Mouse (Mus musculus): ENCODE measurements around the gene Rnf167. TPM values are rescaled to one million over a fixed set of nuclear protein-coding genes. Genes with fewer than 3 reads are reported as not detected.

Rnf167 gene
- total RNA-seq, 2 experiments from 2014 or later = 86.4 to 90.1 TPM

GRCm38 (mm10) chr11:70671333-70672047 lies 24.5 kb downstream of the Rnf167 start:
- no peak for DNase-seq (ENCODE audit: low spot score in 2 of 2)

- DNase-seq (ENCODE audit: low spot score in 2 of 2) = no peak
These were observed 27.0 kb downstream of the Rnf167 start for GRCm38 (mm10) chr11:70674014-70674413.

DNA sequence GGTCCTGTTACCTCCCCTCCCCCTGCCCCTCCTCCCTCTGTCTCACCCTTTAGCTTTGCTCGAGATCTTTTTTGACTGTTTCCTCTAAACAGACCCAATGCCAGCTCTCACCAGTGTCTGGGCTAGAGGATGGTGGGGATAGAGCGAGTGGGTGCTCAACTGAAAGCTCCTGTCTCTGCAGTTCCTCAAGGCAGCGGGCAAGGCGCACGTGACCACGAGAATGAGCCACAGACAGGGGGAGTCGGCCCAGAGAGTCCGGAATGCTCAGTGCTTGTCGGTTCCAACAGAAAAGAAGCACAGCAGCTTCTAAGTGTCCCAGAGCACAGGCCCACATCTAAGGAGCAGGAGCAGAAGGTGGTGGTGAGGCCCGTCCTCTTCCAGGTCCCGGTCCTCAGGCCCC lies 27.5 kb downstream of the Rnf167 start:
- DNase-seq (ENCODE audit: low spot score in 2 of 2) = no peak

DNA sequence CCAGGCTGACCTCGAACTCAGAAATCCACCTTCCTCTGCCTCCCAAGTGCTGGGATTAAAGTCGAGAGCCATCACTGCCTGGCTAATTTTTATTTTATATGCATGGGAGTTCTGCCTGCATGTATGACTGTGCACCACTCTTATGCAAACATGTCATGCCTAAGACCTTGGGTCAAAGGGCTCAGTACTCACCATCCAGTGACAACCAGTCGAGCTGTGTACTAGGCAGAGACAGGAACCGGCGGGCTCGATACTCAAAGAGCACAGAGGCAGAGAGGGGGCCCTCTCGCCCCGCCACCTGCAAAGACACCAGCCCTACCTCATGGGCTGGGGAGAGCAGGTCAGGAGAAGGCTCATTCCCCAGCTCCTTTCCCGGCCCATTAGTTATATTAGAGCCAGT lies 31.1 kb downstream of the Rnf167 start:
- DNase-seq (ENCODE audit: low spot score in 2 of 2) = no peak

DNA sequence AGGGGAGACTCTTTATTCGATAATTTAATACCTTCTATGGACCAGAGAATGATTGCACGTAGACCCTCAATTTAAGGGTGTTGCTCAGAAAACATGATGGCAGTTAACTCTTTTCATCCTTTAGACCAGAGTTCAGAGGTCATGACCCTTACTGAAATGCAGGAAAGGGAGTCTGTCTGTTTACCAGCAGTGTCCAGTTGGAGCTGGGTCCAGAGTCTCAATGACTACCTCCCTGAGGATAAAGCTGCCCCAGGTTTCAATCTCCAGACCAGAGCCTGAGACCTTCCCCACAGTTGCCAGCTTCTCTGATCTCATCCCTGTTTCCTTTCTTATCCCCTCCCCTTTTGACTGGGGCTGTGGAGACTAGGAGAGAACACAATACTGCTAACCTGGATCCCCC lies 31.5 kb downstream of the Rnf167 start:
- no peak for DNase-seq (ENCODE audit: low spot score in 2 of 2)

DNA sequence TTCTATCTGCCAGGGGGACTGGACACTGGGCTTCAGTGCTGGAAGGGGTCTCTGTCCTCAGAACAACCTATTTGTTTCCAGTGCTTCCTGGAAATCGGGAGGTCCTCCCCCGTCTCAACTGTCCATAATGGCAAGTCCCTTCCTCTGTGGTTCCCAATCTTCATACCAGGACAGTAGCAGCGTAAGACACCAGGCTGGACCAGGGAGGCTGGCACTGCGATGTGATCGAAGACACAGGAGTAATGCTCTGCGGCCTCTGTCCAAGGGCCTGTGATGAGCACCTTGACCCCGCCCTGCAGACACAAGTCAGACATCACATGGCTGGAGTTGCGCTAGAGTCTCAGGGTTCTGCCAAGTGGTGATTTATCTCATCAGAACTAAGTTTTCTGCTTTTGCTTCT lies 32.3 kb downstream of the Rnf167 start:
- DNase-seq (ENCODE audit: low spot score in 2 of 2) = no peak

- DNase-seq (ENCODE audit: low spot score in 2 of 2) = no peak
These were observed 32.9 kb downstream of the Rnf167 start for GRCm38 (mm10) chr11:70679894-70680293.

DNA sequence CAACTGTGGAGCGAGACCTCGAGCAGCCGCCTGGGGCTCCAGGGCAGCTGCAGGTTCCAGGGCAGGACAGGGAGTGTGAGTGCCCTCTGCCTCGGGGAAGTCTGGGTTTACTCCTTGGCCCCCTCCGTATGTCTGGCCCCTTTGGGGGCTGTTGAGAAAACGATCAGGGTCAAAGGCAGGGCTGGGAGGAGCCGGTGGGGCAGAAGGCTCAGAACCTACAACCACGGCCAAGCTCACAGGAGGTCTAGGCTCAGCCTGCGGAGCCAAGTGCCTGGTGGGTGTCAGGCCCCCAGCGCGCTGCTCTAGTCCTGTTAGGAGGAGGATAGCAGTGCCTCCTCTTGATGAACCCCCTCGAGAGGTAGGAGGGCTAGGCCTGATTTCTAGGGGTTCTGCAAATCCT lies 34.1 kb downstream of the Rnf167 start:
- no peak for DNase-seq (ENCODE audit: low spot score in 2 of 2)

GRCm38 (mm10) chr11:70681897-70682581 lies 35.0 kb downstream of the Rnf167 start:
- DNase-seq (ENCODE audit: low spot score in 2 of 2) = no peak

DNA sequence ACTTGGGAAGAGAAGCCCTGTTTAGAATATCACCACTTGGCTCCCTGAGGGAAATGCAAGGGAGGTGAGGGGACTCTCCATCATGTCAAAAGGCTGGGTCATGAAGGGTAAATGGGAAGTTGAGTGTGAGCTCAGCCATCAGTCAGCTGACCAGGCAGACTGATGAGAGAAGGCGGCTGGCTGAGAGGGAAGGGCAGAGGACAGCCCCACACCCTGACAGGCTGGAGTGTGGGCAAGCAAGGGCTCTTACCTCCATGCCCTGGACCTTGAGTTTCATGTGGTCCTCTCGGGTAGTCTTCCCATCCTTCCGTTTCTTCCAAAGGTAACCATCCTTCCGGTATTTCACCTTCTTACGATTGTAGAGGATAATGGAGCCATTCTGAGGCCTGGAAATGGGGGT lies 36.6 kb downstream of the Rnf167 start:
- DNase-seq (ENCODE audit: low spot score in 2 of 2) = no peak

- DNase-seq (ENCODE audit: low spot score in 2 of 2) = peak; percentile 71 to 82
These were observed 40.0 kb downstream of the Rnf167 start for GRCm38 (mm10) chr11:70686901-70687566.

DNA sequence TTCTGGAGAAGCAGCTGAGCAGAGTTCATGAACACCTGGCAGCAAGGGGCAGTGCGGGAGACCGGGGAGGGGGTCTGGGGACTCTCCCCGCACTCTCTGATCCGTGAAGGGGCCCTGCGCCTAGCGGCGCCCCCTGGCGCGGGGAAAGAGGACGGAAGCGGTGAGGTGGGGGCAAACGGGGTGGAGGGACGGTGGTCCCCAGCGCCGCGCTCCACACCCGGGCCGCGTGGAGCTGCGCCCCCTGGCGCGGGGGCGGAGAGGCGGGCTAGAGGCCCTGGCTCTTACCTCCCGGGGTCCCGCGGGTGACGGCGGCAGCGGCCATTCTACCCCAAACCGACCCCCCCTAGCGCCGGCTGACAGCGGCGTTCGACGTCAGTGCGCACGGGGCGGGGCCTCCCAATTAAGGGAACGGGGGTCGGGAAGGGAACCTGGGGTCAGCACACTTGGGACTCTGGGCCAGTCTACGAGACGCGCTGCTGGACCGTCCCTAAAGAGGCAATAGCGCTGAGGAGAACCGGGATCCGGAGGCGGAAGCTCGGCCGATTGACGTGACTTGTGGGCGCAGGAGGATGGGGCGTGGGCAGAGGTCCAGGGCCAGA lies 40.7 kb downstream of the Rnf167 start, which contains the start of gene Camta2:
Gene Camta2, minus strand, starts transcription at position 505 of the 599 bp plus-strand sequence.
- DNase-seq (ENCODE audit: low spot score in 2 of 2) = peak; percentile 86 to 88

DNA sequence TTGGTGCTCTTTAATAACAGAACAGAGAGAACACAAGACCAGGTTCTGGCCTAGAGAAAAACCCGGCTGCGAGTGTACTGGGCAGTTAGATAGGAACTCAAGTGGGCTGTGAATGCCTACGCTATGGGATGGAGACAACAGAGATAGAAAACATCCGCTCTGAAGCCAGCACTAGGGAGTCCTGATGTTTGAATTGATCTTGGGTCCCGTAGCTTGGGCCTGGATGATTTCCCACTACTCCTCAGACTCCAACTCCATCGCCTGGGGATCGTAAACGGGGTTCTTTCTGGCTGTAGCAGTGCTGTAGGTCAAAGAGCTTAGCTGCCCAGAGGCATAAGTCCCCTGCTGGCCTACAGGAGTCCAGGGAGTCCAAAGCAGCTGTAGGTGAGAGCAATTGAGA lies 41.3 kb downstream of the Rnf167 start:
- no peak for DNase-seq (ENCODE audit: low spot score in 2 of 2)

DNA sequence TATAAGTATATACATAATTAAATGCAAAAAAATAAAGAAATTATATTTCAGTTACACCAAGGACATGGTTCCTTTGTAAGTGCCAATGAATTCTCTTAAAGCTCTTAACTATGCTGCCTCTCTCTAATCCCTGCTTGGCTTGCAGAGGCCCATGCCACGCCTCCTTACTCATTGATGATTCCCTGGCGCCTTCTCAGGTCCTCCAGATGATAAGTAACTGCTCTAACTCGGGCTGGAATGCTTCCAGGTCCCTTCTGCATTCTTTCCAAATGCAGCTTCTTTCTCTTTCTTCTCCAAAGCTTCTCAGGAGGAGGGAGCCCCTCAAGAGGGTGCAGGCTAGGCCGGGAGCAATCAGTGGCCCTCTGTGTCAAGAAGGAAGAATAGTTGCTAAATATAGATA lies 42.5 kb downstream of the Rnf167 start:
- DNase-seq (ENCODE audit: low spot score in 2 of 2) = no peak

DNA sequence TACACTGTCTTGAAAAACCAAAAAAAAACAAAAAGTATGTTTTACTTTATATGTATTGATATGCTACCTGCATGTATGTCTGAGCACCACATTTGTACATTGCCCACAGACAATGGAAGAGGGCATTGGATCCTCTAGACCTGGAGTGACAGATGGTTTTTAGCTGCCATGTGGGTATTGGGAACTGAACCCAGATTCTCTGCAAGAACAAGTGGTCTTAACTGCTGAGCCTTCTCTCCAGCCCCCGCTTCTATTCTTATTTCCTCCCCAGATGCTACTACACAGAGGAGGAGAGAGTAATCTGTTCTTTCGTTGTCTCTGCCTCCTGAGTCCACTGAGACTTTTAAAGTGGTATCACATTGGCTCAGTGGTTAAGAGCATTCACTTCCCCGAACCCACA lies 46.5 kb downstream of the Rnf167 start:
- DNase-seq (ENCODE audit: low spot score in 2 of 2) = no peak

DNA sequence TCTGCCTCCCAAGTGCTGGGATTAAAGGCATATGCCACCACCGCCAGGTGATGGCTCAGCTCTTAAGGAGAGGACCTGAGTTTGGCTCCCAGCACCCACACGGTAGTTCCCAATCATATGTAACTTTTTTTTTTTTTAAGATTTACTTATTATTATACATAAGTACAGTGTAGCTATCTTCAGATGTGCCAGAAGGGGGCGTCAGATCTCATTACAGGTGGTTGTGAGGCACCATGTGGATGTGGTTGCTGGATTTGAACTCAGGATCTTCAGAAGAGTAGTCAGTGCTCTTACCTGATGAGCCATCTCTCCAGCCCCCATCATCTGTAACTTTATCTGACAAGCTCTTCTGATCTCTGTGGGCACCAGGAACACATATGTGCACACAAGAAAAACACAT lies 50.3 kb downstream of the Rnf167 start:
- no peak for DNase-seq (ENCODE audit: low spot score in 2 of 2)

GRCm38 (mm10) chr11:70699051-70699450 lies 52.0 kb downstream of the Rnf167 start:
- no peak for DNase-seq (ENCODE audit: low spot score in 2 of 2)

- DNase-seq (ENCODE audit: low spot score in 2 of 2) = peak; percentile 93 to 94
These were observed 52.9 kb downstream of the Rnf167 start, which contains the start of the genes Inca1 and Kif1c for GRCm38 (mm10) chr11:70699722-70700556. Gene Inca1 (minus strand): TSS chr11:70700155. Gene Kif1c (plus strand): TSS chr11:70700548.

GRCm38 (mm10) chr11:70700613-70701012 lies 53.6 kb downstream of the Rnf167 start:
- DNase-seq (ENCODE audit: low spot score in 2 of 2) = peak; percentile 38 to 53
